Mouse (Mus musculus) right cerebral cortex, postnatal 14 days (tissue): Measurements from ENCODE around the gene Cd7.

Source experiments
- DNase-seq: peaks from one replicate; pipeline ENCODE4 v3.0.0; 2022

Gene Cd7

GRCm38 (mm10) chr11:120990126-120990781, 49.0 kb downstream of the Cd7 start:
- peak; percentile 37 for DNase-seq

DNA sequence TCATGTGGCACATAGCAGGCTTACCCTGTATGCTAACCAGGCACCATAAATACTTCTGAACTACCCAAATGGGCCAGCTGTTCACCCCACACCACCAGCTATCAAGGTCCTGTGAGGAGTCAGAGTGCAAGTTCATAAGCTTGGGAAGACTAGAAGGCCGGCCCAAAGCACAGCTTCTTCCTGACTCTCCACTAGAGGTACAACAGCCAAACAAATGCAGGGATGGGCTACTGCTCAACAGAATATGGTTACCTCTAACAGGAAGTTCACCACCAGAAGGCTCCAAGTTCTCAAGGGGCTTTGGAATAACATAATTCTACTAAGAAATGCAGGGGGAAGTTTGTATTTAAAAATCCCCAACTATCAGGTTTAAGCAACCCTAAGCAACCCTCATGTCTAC, 49.7 kb downstream of the Cd7 start:
- DNase-seq, result no peak

DNA sequence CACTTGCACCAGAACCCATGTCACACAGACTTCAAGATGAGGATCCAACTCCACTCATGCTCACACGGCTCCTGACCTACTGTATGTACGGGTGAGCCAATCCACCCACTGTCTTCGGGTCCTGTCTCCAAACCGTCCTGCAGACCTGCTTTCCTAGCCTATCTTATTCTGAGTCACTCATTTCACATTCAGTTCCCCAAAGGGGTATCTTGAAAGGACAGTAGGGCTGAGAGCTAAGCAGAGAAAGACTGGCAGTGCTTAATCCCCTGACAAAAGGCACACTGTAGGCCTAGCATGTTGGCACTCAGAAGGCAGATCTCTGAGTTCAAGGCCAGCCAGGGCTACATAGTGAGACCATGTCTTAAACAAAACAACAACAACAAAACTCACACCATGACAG, 50.8 kb downstream of the Cd7 start:
- no peak for DNase-seq

GRCm38 (mm10) chr11:120987608-120988007, 51.6 kb downstream of the Cd7 start:
- no peak for DNase-seq
